Mouse (Mus musculus) layer of hippocampus, adult 2 months (tissue): ENCODE measurements around the gene Krtap9-5. TPM values are rescaled to one million over a fixed set of nuclear protein-coding genes. Genes with fewer than 3 reads are reported as not detected.

Source experiments
- DNase-seq, 2 experiments: peaks; one replicate each; pipeline ENCODE4 v3.0.0; 2022; ENCODE audit warnings: low spot score in 2 of 2
- H3K27ac ChIP-seq: fragments of 200-600 bp; 2 replicates; pipeline ENCODE4 v1.8.1; 2022
- H3K4me3 ChIP-seq: fragments of 200-600 bp; 2 replicates; pipeline ENCODE4 v1.8.1; 2022; ENCODE audit warnings: mild to moderate bottlenecking
- CTCF ChIP-seq: fragments of 200-600 bp; conservative IDR thresholded peaks from 2 replicates; pipeline ENCODE4 v1.8.1; 2022; ENCODE audit warnings: antibody characterized with exemption, mild to moderate bottlenecking, moderate library complexity
- total RNA-seq, 2 experiments: library from RNA; stranded (reverse); gene quantifications; 2 replicates each; pipeline ENCODE4 v1.2.3; 2021

The Krtap9-5 gene
- total RNA-seq, 2 experiments from 2014 or later: not detected

DNA sequence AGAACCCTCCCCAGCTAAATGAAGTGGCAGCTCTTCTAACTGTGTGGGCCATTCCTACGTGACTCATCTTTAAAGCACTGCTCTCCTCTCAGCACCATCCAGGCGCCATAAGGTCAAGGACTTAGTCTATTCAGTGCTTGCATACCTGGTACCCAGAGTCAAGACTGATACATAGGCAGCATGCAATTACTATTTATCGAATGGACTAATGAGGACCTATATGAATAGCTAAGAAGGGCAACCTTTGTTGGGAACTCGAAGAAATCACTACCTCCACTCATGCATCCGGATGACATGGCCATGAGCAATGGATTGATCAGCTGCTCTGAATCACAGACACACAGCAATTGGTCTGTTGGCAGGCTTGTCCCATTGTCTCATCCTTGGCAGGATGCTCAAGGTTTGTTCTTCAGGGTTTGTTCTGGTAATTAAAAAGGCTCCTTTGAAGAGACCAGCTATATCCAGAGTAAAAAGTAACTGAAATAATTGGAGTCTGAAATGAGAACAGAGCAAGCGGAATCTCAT lies 41.7 kb downstream of the Krtap9-5 start:
- TF ChIP-seq CTCF: no peak
- no peak overlapping the region for H3K4me3 ChIP-seq
- H3K27ac ChIP-seq: no peak overlapping the region
- no peak for DNase-seq

GRCm38 (mm10) chr11:99990571-99990970 lies 42.3 kb downstream of the Krtap9-5 start:
- Histone ChIP-seq H3K27ac (no peak overlapping the region), H3K4me3 (no peak overlapping the region)
- TF ChIP-seq CTCF: no peak
- DNase-seq: no peak

DNA sequence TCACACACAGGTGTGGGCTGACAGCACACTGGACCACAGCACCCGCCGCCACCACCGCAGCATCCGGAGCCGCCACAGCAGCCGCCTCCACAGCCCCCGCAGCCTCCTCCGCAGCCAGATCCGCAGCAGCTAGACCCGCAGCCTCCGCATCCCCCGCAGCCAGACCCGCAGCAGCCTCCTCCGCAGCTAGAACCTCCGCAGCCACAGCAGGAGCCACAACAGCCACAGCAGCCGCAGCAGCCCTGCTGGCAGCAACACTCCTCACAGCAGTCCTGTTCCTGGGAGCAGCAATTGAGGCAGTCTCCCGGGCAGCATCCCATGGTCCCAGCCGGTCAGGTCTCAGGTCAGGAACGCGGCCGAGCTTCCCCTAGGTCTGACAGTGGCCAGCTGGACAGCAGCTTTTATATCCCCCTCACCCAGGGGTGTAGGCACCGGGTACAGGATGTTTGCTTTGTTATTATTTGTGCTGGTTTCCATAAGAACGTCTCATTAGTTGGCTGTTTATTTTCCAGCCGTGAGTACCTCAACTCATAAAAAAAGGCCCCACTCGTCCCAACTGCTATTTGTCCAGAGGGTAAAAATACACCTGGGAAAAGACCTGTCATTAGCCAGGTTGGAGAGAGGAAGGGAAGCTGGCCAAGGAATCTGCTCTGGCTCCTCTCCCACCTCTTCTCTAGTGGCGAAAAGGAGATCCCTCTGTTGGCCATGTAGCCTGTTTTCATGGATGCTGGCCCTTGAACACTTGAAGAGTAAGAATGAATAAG lies 45.5 kb downstream of the Krtap9-5 start, which contains the start of gene Krtap17-1:
Gene Krtap17-1 (minus strand): TSS at position 375 of the 764 bp plus-strand sequence.
- no peak within 1 kb of the TSS for H3K27ac ChIP-seq
- H3K4me3 ChIP-seq: no peak within 1 kb of the TSS
- TF ChIP-seq CTCF: no peak
- no peak for DNase-seq

GRCm38 (mm10) chr11:99994384-99994661 lies 46.0 kb downstream of the Krtap9-5 start:
- no peak overlapping the region for H3K27ac ChIP-seq
- no peak for DNase-seq
- H3K4me3 ChIP-seq: no peak overlapping the region
- no peak for TF ChIP-seq CTCF

- TF ChIP-seq CTCF: no peak
Observed at GRCm38 (mm10) chr11:99999091-99999490, 50.8 kb downstream of the Krtap9-5 start.

More at GRCm38 (mm10) chr11:99999091-99999490, 50.8 kb downstream of the Krtap9-5 start:
- H3K4me3 ChIP-seq: no peak overlapping the region
- DNase-seq: no peak
- no peak overlapping the region for H3K27ac ChIP-seq

Other genes starting within 250 kb of the Krtap9-5 start
- not detected for gene Gm14180, start 214.2 kb upstream of the Krtap9-5 start, total RNA-seq
- gene Gm11595, start 175.6 kb upstream of the Krtap9-5 start, total RNA-seq: not detected
- gene Krtap4-8, start 167.8 kb upstream of the Krtap9-5 start, total RNA-seq: not detected
- not detected for gene Krtap4-9, start 163.3 kb upstream of the Krtap9-5 start, total RNA-seq
- not detected for gene Gm11596, start 155.0 kb upstream of the Krtap9-5 start, total RNA-seq
- not detected for gene Gm11569, start 149.5 kb upstream of the Krtap9-5 start, total RNA-seq
- gene Gm11554, start 144.0 kb upstream of the Krtap9-5 start, total RNA-seq: not detected
- gene Krtap4-13, start 138.6 kb upstream of the Krtap9-5 start, total RNA-seq: not detected
- gene Gm11564, start 132.8 kb upstream of the Krtap9-5 start, total RNA-seq: not detected
- not detected for gene 2300003K06Rik, start 110.4 kb upstream of the Krtap9-5 start, total RNA-seq
- not detected for gene Krtap4-16, start 96.9 kb upstream of the Krtap9-5 start, total RNA-seq
- not detected for gene Gm11568, start 90.6 kb upstream of the Krtap9-5 start, total RNA-seq
- not detected for gene Gm11559, start 84.0 kb upstream of the Krtap9-5 start, total RNA-seq
- not detected for gene Krtap9-1, start 75.1 kb upstream of the Krtap9-5 start, total RNA-seq
- gene Gm11567, start 69.3 kb upstream of the Krtap9-5 start, total RNA-seq: not detected
- not detected for gene Krtap31-1, start 40.6 kb upstream of the Krtap9-5 start, total RNA-seq
- not detected for gene Gm11565, start 33.7 kb upstream of the Krtap9-5 start, total RNA-seq
- gene Krtap31-2, start 12.2 kb upstream of the Krtap9-5 start, total RNA-seq: not detected
- gene Krtap29-1, start 30.6 kb downstream of the Krtap9-5 start, total RNA-seq: not detected
- not detected for gene Krtap16-1, start 38.1 kb downstream of the Krtap9-5 start, total RNA-seq
- not detected for gene Krtap17-1, start 45.5 kb downstream of the Krtap9-5 start, total RNA-seq
- gene Krt33a, start 67.7 kb downstream of the Krtap9-5 start, total RNA-seq: not detected
- gene Krt33b, start 81.4 kb downstream of the Krtap9-5 start, total RNA-seq: not detected
- not detected for gene Krt34, start 93.1 kb downstream of the Krtap9-5 start, total RNA-seq
- gene Krt31, start 102.1 kb downstream of the Krtap9-5 start, total RNA-seq: not detected
- not detected for gene Krt32, start 139.8 kb downstream of the Krtap9-5 start, total RNA-seq
- not detected for gene Krt35, start 147.8 kb downstream of the Krtap9-5 start, total RNA-seq
- gene Krt36, start 157.2 kb downstream of the Krtap9-5 start, total RNA-seq: not detected
- gene Krt13, start 173.1 kb downstream of the Krtap9-5 start, total RNA-seq: not detected
- gene Krt15, start 187.5 kb downstream of the Krtap9-5 start, total RNA-seq: under 1 TPM in 1 of 2 experiments, not detected in 1; 0.77 TPM
- gene Krt19, start 200.2 kb downstream of the Krtap9-5 start, total RNA-seq: not detected
- 1 to 10 TPM; 3.6 to 3.7 TPM for gene Krt9, start 244.8 kb downstream of the Krtap9-5 start, total RNA-seq